Mouse (Mus musculus): ENCODE results near the gene Rnf208. TPM values are rescaled to one million over a fixed set of nuclear protein-coding genes. Genes with fewer than 3 reads are reported as not detected.

Rnf208 gene
- total and polyA plus RNA-seq, 2 experiments from 2014 or later, result 156 to 219 TPM

- TF ChIP-seq CTCF (IDR thresholded peaks at IDR 0.05; ENCODE audit: low read depth), result no peak
- Histone ChIP-seq H3K36me3 (ENCODE audit: insufficient read depth, low read length) (no peaks in the 10 kb centered on the region), H3K4me1 (ENCODE audit: insufficient read depth, low read length) (peaks cover 18% of the 10 kb centered on the region), H3K27ac (peak overlapping the region; percentile 95), H3K9me3 (ENCODE audit: low read length) (no peaks in the 10 kb centered on the region), H3K27me3 (ENCODE audit: insufficient read depth, low read length) (no peaks in the 10 kb centered on the region), H3K9ac (replicated peaks; ENCODE audit: low read length) (peak overlapping the region; percentile 87), H3K4me3 (ENCODE audit: low read length) (peak overlapping the region; percentile 80), H3K4me2 (ENCODE audit: low read depth, low read length) (peak overlapping the region; percentile 84)
- WGBS, result 3% methylated on average over 47 of the region's 53 CpGs
- DNase-seq (ENCODE audit: low spot score) (no peak), ATAC-seq (peak; percentile 12; the same call in 1 of the 2 replicates)
Measured at GRCm38 (mm10) chr2:25223681-25224491, 18.2 kb upstream of the Rnf208 start.

DNA sequence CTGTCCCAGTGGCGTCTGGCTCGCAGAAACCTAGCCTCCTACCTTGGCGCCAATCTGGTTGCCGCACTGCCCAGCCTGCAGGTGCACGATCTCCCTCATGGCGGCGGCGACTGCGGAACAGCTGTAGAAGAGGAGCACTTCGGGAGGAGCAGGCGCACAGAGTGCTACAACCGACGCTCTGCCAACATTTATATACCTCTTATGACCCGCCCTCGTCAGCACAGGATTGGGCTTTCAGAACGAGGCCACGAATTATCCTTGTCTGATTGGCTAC is 17.6 kb upstream of the Rnf208 start, which contains the start of gene Tubb4b:
Gene Tubb4b (minus strand): TSS at position 211 of the 274 bp plus-strand sequence.
- peak; percentile 62 for TF ChIP-seq CTCF (IDR thresholded peaks at IDR 0.05; ENCODE audit: low read depth)
- Histone ChIP-seq H3K4me3 (ENCODE audit: low read length) (peak within 1 kb of the TSS; percentile 80), H3K4me2 (ENCODE audit: low read depth, low read length) (peak within 1 kb of the TSS; percentile 84), H3K4me1 (ENCODE audit: insufficient read depth, low read length) (peaks cover 19% of the 10 kb centered on the region), H3K27ac (peak within 1 kb of the TSS; percentile 97), H3K36me3 (ENCODE audit: insufficient read depth, low read length) (no peaks in the 10 kb centered on the region), H3K9ac (replicated peaks; ENCODE audit: low read length) (peak within 1 kb of the TSS; percentile 87), H3K9me3 (ENCODE audit: low read length) (no peaks in the 10 kb centered on the region), H3K27me3 (ENCODE audit: insufficient read depth, low read length) (no peaks in the 10 kb centered on the region)
- ATAC-seq (no peak), DNase-seq (ENCODE audit: low spot score) (no peak)
- under 1% methylated on average over 17 of the region's 17 CpGs for WGBS

DNA sequence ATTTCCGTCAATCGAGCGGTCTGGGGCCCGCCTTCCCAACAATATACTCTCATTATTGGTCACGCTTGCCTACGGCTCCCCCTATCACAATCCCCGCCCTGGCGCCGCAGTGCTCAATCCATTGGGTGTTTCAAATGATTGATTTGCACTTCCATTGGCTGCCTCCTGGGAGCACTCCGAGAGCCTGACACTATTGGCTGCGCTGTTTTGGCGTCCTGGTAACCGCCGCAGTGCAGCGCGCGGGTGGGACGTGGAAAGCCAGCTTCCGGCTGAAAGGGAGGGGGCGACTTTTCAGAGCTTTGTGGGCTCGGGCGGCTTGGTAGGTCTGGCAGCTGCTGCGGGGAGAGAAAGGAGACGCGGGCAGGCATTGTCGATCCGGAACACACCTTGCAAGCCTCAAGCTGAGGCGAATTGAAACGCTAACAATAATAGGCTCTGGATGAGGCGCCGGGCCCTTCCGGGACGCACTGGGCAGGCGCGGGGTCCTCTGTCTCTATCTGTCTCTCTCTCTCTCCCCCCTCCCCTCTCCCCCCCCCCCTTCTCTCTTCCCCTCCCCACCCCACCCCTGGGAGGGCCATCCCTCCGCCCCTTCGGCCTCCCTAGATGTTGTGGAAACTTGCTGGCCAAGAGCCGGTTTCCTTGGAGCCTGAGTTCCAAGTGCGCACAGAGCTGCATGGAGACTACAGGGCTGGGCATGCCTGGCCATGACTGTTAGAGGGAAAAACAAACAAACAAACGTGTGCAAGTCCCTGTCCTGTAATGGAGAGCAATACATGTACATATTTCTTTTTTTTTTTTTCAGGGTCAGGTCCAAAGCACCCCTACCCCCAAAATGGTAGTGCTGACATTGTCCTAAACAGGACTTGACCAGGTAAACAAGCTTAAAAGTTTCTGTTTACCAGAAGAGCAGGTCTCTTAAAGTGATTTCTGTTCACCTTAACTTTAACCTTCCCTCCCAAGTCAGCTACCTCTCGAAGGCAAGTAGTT is 17.0 kb upstream of the Rnf208 start:
- Histone ChIP-seq H3K27ac (peak overlapping the region; percentile 97), H3K4me2 (ENCODE audit: low read depth, low read length) (peak overlapping the region; percentile 57), H3K4me1 (ENCODE audit: insufficient read depth, low read length) (peaks cover 19% of the 10 kb centered on the region), H3K4me3 (ENCODE audit: low read length) (peak overlapping the region; percentile 80), H3K9me3 (ENCODE audit: low read length) (no peaks in the 10 kb centered on the region), H3K36me3 (ENCODE audit: insufficient read depth, low read length) (no peaks in the 10 kb centered on the region), H3K9ac (replicated peaks; ENCODE audit: low read length) (peak overlapping the region; percentile 68), H3K27me3 (ENCODE audit: insufficient read depth, low read length) (no peaks in the 10 kb centered on the region)
- peak; percentile 97 for ATAC-seq
- 2% methylated on average over 41 of the region's 41 CpGs for WGBS
- no peak for TF ChIP-seq CTCF (IDR thresholded peaks at IDR 0.05; ENCODE audit: low read depth)
- DNase-seq (ENCODE audit: low spot score), result peak; percentile 100

DNA sequence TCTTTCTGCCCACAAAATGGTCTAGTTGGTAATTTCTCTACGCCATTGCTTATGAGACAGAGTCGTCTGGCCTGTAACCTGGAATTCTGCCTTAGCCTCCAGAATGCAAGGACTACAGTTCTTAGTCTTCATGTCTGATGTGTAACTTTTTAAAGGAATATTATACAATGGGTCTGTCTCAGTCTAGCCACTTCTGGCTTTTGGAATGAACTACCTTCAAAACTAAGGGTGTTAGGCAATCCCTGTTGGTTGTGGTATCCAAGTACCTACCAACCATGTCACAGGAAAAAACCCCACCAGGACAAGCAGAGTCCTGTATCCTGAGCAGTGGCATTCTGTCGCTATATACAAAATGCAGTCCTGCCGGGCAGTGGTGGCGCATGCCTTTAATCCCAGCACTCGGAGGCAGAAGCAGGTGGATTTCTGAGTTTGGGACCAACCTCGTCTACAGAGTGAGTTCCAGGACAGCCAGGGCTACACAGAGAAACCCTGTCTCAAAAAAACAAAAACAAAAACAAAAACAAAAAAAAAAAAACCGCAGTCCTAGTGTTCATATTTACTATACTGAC is 16.2 kb upstream of the Rnf208 start:
- no peak overlapping the region; the same call in 1 of the 2 replicates for H3K4me3 ChIP-seq (ENCODE audit: low read length)
- peaks cover 19% of the 10 kb centered on the region for H3K4me1 ChIP-seq (ENCODE audit: insufficient read depth, low read length)
- peak overlapping the region; percentile 97 for H3K27ac ChIP-seq
- no peaks in the 10 kb centered on the region for H3K9me3 ChIP-seq (ENCODE audit: low read length)
- DNase-seq (ENCODE audit: low spot score) (no peak), ATAC-seq (no peak)
- peak overlapping the region; percentile 57; the same call in 1 of the 2 replicates for H3K4me2 ChIP-seq (ENCODE audit: low read depth, low read length)
- TF ChIP-seq CTCF (IDR thresholded peaks at IDR 0.05; ENCODE audit: low read depth), result no peak
- H3K36me3 ChIP-seq (ENCODE audit: insufficient read depth, low read length), result no peaks in the 10 kb centered on the region
- WGBS, result 66% methylated on average over 8 of the region's 8 CpGs
- no peak overlapping the region for H3K9ac ChIP-seq (replicated peaks; ENCODE audit: low read length)
- H3K27me3 ChIP-seq (ENCODE audit: insufficient read depth, low read length), result no peaks in the 10 kb centered on the region

DNA sequence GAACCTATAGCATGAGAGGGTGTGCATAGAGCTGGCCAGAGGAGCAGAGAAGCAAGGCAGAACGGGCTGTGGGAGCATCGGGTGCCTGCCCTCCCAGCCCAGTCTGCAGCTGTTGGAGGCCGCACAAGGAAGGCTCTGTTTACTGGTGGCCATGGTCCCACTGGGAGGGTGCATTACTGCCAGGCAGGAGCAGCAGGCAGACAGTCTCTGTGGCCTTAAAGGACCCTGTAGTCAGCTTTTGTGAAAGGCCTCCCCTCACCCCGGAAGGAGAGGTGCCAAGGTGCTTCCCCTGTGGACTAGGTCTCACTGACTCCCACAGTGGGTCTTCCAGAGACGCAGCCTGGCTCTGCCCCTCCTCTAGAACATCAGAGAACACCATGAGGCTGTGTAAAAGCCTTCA is 15.2 kb upstream of the Rnf208 start:
- no peak for ATAC-seq

GRCm38 (mm10) chr2:25227406-25227805 is 14.6 kb upstream of the Rnf208 start:
- Histone ChIP-seq H3K27me3 (ENCODE audit: insufficient read depth, low read length) (no peaks in the 10 kb centered on the region), H3K9me3 (ENCODE audit: low read length) (no peaks in the 10 kb centered on the region), H3K27ac (no peak overlapping the region), H3K4me1 (ENCODE audit: insufficient read depth, low read length) (peaks cover 19% of the 10 kb centered on the region), H3K4me3 (ENCODE audit: low read length) (no peak overlapping the region), H3K36me3 (ENCODE audit: insufficient read depth, low read length) (no peaks in the 10 kb centered on the region), H3K4me2 (ENCODE audit: low read depth, low read length) (no peak overlapping the region), H3K9ac (replicated peaks; ENCODE audit: low read length) (no peak overlapping the region)
- DNase-seq (ENCODE audit: low spot score) (no peak), ATAC-seq (no peak)
- 92% methylated on average over 4 of the region's 4 CpGs for WGBS
- TF ChIP-seq CTCF (IDR thresholded peaks at IDR 0.05; ENCODE audit: low read depth), result no peak

More for the DNA sequence above, 15.2 kb upstream of the Rnf208 start:
- Histone ChIP-seq H3K36me3 (ENCODE audit: insufficient read depth, low read length) (no peaks in the 10 kb centered on the region), H3K9me3 (ENCODE audit: low read length) (no peaks in the 10 kb centered on the region), H3K9ac (replicated peaks; ENCODE audit: low read length) (no peak overlapping the region), H3K4me2 (ENCODE audit: low read depth, low read length) (no peak overlapping the region), H3K4me3 (ENCODE audit: low read length) (no peak overlapping the region), H3K27me3 (ENCODE audit: insufficient read depth, low read length) (no peaks in the 10 kb centered on the region), H3K4me1 (ENCODE audit: insufficient read depth, low read length) (peaks cover 19% of the 10 kb centered on the region), H3K27ac (no peak overlapping the region)
- WGBS, result 79% methylated on average over 5 of the region's 5 CpGs
- peak; percentile 21 for DNase-seq (ENCODE audit: low spot score)
- TF ChIP-seq CTCF (IDR thresholded peaks at IDR 0.05; ENCODE audit: low read depth), result no peak
